Mouse (Mus musculus) testis, adult 10 weeks (tissue): Measurements from ENCODE around the gene Klf16. TPM values are rescaled to one million over a fixed set of nuclear protein-coding genes. Genes with fewer than 3 reads are reported as not detected.

Experiments used
- polyA plus RNA-seq: library from polyadenylated mRNA; stranded (reverse); fragments of 350-450 nt; fragmentation: Illumina TruSeq; extraction: RNeasy Lipid Tissue Mini Kit (QIAGEN cat#74804); gene quantifications from one replicate; pipeline ENCODE4 v1.2.3, GENCODE M21; 2014; ENCODE audit warnings: low read depth, low replicate concordance

Klf16 gene
- 1.7 TPM for polyA plus RNA-seq

DNA sequence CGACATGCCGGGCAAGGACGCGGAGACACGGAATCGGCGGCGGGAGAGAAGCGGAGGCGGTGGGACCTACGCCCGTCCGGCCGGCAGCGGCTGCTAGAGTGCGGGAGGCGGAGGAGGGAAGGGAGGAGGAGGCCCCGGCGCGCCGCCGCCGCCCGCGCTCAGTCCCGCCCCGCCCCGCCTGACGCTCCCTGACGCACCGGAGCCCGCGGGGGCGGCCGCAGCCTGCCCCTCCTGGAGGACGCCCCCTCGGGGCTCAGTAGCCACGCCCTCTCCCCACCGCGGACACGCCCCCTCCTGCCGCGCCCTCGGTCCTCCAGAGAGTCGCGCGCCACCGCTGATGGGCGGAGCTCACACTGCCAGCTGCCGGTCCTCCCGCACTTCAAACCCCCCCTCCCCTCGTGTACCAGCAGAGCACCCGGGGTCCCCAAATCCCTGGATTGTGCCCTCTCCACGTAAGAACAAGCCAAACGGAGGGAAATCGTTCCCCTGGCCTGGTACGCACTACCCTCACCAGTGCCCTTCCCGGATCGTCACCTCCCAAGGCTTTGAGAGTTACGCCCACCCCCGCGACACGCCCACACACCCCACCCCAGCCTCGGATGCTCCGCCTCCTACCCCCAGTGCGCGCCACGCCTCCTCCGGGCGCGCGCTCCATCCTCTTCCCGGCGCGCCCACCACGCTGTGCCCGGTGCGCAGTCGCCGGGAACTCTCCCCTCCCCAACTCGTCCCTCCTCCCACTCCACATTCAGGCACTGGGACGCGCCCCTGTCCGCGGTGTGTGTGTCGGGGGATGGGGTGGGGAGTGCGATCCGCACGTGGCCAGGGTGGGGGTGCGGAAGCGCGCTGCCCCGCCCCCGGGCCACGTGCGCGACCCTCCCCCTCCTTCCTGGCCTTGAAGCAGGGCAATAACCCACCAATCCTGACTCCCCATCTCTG, at the start of gene Klf16:
TSS of gene Klf16 (minus strand) at position 127 of the 936 bp plus-strand sequence.

DNA sequence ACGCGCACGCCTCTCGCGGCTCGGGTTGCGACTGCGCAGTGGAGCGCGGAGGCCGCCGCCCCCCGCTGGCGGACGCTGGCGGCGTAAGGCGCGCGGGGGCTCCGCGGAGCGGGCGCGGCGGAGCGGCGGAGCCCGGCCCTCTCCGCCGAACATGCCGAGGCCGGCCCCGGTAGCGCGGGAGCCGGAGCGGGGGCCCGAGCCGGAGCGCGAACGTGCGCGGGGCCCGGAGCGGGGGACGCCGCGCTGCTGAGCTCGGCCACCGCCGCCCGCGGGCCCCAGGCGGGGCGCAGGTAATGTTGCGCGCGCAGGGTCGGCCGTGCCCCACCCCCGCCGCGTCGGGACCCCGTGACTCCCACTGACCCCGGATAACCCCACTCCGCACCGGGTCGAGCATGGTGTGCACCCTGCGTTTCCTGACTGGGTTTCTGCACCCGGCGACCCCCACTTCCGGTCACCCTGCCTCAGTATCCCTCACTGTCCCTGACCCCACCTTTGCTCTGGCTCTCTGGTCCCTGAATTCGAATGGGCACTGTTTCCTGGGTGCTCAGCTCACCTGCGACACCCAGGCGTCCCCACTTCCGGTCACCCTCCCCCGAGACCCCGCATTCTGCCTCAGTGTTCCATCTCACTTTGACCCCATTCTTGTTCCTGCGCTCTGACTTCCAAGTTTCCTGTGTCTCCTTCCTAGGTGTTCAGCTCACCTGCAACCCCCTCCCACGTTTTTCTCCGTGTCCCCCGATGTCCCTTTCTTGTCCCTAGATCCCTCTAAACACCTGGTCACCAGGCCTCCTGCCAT, 45.7 kb upstream of the Klf16 start, which contains the start of gene Csnk1g2:
TSS of gene Csnk1g2 (plus strand) at position 178 of the 796 bp plus-strand sequence.

DNA sequence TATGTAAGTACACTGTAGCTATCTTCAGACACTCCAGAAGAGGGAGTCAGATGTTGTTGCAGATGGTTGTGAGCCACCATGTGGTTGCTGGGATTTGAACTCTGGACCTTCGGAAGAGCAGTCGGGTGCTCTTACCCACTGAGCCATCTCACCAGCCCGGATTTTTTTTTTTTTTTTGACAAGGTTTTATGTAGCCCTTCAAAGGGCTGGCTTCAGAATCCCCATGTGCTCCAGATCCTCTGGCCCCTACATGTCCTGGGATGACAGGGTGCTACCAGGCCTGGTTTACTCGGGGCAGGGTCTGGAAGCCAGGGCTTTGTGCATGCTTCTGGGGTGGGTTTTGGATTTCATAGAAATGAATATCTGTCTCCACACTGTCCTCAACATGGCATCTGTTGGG, 28.6 kb upstream of the Klf16 start, which contains the start of gene Gm49322:
TSS of gene Gm49322 (plus strand) at position 301 of the 400 bp plus-strand sequence.

DNA sequence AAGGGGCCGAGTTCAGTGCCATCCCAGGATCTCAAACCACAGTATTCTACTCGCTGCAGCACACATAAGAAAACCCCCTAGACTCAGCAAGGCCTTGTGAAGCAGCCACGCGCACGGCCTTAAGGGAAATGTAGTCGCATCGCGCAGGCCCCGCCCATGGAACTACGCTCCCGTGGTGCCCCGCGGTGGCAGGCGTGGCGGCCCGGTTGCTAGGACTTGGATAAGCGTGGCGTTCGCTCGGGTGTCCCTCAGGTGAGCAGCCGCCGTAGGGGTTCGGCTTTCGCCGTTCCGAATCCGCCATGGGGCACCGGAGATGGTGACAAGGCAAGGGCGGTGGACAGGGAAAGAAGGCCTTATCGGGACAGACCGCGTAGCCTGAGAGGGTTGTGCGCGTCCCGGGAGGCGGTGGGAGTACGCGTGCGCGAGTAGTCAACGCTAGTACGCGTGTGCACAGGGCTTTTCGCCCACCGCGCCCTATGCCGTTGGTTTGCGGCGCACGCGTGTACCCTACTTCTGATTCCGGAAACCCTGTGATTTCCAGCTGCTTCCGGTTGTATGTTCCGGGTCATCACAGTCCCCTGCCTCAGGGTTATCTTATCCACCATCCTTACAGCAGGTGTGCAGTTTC, 25.7 kb upstream of the Klf16 start, which contains the start of the genes Scamp4 and Adat3:
TSS of gene Scamp4 (plus strand) at position 175 of the 628 bp plus-strand sequence.
TSS of gene Adat3 (plus strand) at position 183 of the 628 bp plus-strand sequence.

GRCm38 (mm10) chr10:80589879-80590854, 13.0 kb upstream of the Klf16 start, which contains the start of gene Abhd17a:
Gene Abhd17a, minus strand, starts transcription at chr10:80590341.

DNA sequence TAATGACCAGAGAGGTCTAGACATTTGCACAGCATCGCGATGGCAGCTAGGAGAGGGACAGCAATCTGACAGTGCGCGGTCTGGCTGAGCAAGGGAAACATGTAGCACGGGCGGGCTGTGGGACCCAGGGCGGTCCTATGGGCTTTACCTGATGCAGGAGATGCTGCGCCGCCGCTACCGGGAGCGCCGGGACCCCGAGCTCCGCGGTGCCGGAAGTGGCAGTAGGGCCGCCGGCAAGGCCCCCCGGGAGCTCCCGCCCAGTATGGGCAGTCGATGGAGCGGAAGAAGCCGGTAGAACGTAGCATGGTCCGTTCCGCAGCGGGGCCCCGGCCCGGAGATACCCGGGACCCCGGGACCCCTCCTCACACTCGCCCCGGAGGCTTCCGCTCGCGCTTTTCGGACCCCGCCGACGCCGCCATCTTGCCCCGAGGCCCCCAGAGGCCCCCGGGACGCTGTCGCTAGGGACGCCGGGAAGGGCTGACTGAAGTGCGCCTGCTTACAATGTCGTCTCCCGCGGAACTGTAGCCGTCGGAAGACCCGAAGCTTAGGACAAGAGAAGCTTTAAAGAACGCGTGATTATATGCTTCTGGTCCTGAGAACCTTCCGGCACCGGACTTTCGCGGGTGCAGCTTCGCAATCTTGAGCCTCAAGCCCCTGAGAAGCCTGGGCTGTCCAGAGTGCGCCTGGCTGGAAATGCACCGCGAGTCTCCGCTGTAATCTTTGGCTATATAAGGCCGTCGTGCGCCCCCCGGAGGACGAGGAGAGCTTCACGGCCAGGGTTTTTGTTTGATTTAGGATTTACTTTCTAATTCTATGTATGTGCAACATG, 15.8 kb downstream of the Klf16 start, which contains the start of gene Rexo1:
TSS of gene Rexo1 (minus strand) at position 445 of the 829 bp plus-strand sequence.

DNA sequence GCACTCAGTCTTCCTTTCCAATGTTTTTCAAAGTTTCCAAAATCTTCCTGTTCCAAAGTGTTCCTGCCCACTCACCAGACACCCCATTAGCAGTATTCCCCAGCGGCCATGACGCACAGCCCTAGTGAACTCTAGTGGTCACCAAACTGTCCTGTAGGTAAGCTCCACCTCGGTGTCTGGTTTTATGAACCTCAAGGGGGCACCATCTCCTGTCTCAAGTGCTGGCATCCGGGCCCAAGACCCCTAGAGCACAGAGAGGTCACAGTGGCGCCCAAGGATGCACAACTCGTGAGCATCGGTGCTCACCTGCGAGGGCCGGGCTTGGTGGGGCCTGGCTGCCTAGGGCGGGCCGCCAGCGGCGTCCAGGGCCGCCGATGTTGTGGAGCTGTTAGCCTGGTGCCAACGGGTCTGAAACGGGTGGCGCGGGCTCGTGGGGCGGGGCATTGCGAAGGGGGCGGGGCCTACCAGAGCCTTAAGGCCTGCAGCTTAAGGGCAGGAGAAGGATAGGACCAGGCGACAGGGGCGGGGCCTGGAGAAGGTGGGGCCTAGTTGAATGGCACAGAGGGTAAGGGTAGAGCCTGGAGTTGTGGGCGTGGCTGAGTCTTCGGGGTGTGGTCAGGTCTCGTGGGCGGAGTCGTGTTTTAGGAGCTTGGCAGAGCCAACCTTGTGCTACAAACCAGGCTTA, 38.3 kb downstream of the Klf16 start, which contains the start of gene Atp8b3:
TSS of gene Atp8b3 (minus strand) at position 415 of the 685 bp plus-strand sequence.

Other genes starting within 250 kb of the Klf16 start
- gene Pcsk4, start 247.8 kb downstream of the Klf16 start, polyA plus RNA-seq, result 3.3 TPM
- gene Reep6, start 247.4 kb downstream of the Klf16 start, polyA plus RNA-seq, result 35.5 TPM
- gene Adamtsl5, start 228.9 kb downstream of the Klf16 start, polyA plus RNA-seq, result 0.31 TPM
- not detected for gene Plk5, start 220.9 kb downstream of the Klf16 start, polyA plus RNA-seq
- 15.6 TPM for gene Mex3d, start 189.7 kb downstream of the Klf16 start, polyA plus RNA-seq
- 0.49 TPM for gene Mbd3, start 177.8 kb downstream of the Klf16 start, polyA plus RNA-seq
- gene Uqcr11, start 170.5 kb downstream of the Klf16 start, polyA plus RNA-seq, result not detected
- 1.1 TPM for gene Tcf3, start 143.7 kb downstream of the Klf16 start, polyA plus RNA-seq
- gene Onecut3, start 82.5 kb downstream of the Klf16 start, polyA plus RNA-seq, result not detected
- gene Atp8b3, start 38.2 kb downstream of the Klf16 start, polyA plus RNA-seq, result 218 TPM
- gene Rexo1, start 15.8 kb downstream of the Klf16 start, polyA plus RNA-seq, result 1.9 TPM
- not detected for gene Abhd17a, start 13.0 kb upstream of the Klf16 start, polyA plus RNA-seq
- gene Scamp4, start 25.6 kb upstream of the Klf16 start, polyA plus RNA-seq, result 0.88 TPM
- gene Adat3, start 25.6 kb upstream of the Klf16 start, polyA plus RNA-seq, result not detected
- not detected for gene Gm49322, start 28.7 kb upstream of the Klf16 start, polyA plus RNA-seq
- 6.7 TPM for gene Csnk1g2, start 45.5 kb upstream of the Klf16 start, polyA plus RNA-seq
- 0.13 TPM for gene Btbd2, start 79.8 kb upstream of the Klf16 start, polyA plus RNA-seq
- gene Mknk2, start 100.8 kb upstream of the Klf16 start, polyA plus RNA-seq, result 1.7 TPM
- gene Mob3a, start 124.7 kb upstream of the Klf16 start, polyA plus RNA-seq, result 2.6 TPM
- 20.6 TPM for gene Izumo4, start 124.9 kb upstream of the Klf16 start, polyA plus RNA-seq
- 18.3 TPM for gene Ap3d1, start 164.9 kb upstream of the Klf16 start, polyA plus RNA-seq
- 7.6 TPM for gene Dot1l, start 177.9 kb upstream of the Klf16 start, polyA plus RNA-seq
- gene Sf3a2, start 220.9 kb upstream of the Klf16 start, polyA plus RNA-seq, result 5.3 TPM
- gene Plekhj1, start 221.3 kb upstream of the Klf16 start, polyA plus RNA-seq, result 3.8 TPM
- not detected for gene Amh, start 227.9 kb upstream of the Klf16 start, polyA plus RNA-seq
- not detected for gene Jsrp1, start 236.2 kb upstream of the Klf16 start, polyA plus RNA-seq
- gene Oaz1, start 249.3 kb upstream of the Klf16 start, polyA plus RNA-seq, result 30.7 TPM